Mouse (Mus musculus): ENCODE results near the gene Lrch1. TPM values are rescaled to one million over a fixed set of nuclear protein-coding genes. Genes with fewer than 3 reads are reported as not detected.

Lrch1 gene
- polyA plus RNA-seq, 1 experiment: 9.9 TPM

- Histone ChIP-seq H3K4me3 (peak overlapping the region; percentile 92), H3K36me3 (ENCODE audit: control insufficient read depth, insufficient read depth) (no peaks in the 10 kb centered on the region), H3K79me2 (ENCODE audit: control insufficient read depth, insufficient read depth) (peaks cover 50% of the 10 kb centered on the region), H3K27me3 (ENCODE audit: control insufficient read depth, insufficient read depth, insufficient read length) (no peaks in the 10 kb centered on the region), H3K4me2 (ENCODE audit: low read depth) (peak overlapping the region; percentile 91), H3ac (ENCODE audit: control insufficient read depth, insufficient read length) (peak overlapping the region; percentile 88)
- TF ChIP-seq E2F4 (IDR thresholded peaks at IDR 0.05; ENCODE audit: insufficient read depth) (no peak), USF1 (IDR thresholded peaks at IDR 0.05; ENCODE audit: low read depth) (no peak), CEBPB (IDR thresholded peaks at IDR 0.05; ENCODE audit: insufficient read depth, poor library complexity, severe bottlenecking) (no peak), MYOD1 (IDR thresholded peaks at IDR 0.05; ENCODE audit: control insufficient read depth in 1 of 3, insufficient read length in 2 of 3, low read depth in 2 of 3) (no peak), MYOG (IDR thresholded peaks at IDR 0.05; ENCODE audit: control insufficient read depth in 1 of 3, insufficient read depth in 1 of 3, insufficient read length in 2 of 3, low read depth in 2 of 3) (no peak), MAX (IDR thresholded peaks at IDR 0.05; ENCODE audit: low read depth) (no peak), POLR2A (IDR thresholded peaks at IDR 0.05; ENCODE audit: insufficient read length, low read depth) (no peak), REST (IDR thresholded peaks at IDR 0.05; ENCODE audit: insufficient read depth, insufficient read length) (no peak)
Observed at GRCm38 (mm10) chr14:74945266-74946215, 2.1 kb downstream of the Lrch1 start.

GRCm38 (mm10) chr14:74944128-74944755, 3.4 kb downstream of the Lrch1 start:
- peak overlapping the region; percentile 91 for H3K4me2 ChIP-seq (ENCODE audit: low read depth)
- no peaks in the 10 kb centered on the region for H3K36me3 ChIP-seq (ENCODE audit: control insufficient read depth, insufficient read depth)
- H3K79me2 ChIP-seq (ENCODE audit: control insufficient read depth, insufficient read depth): peaks cover 63% of the 10 kb centered on the region
- H3ac ChIP-seq (ENCODE audit: control insufficient read depth, insufficient read length): no peak overlapping the region
- TF ChIP-seq MYOD1 (IDR thresholded peaks at IDR 0.05; ENCODE audit: control insufficient read depth in 1 of 3, insufficient read length in 2 of 3, low read depth in 2 of 3): no peak
- no peak for TF ChIP-seq MAX (IDR thresholded peaks at IDR 0.05; ENCODE audit: low read depth)
- TF ChIP-seq E2F4 (IDR thresholded peaks at IDR 0.05; ENCODE audit: insufficient read depth): no peak
- TF ChIP-seq TCF12 (IDR thresholded peaks at IDR 0.05; ENCODE audit: insufficient read depth, poor library complexity, severe bottlenecking): no peak
- no peak for TF ChIP-seq POLR2A (IDR thresholded peaks at IDR 0.05; ENCODE audit: insufficient read length, low read depth)
- no peak for TF ChIP-seq POLR2AphosphoS2 (IDR thresholded peaks at IDR 0.05; ENCODE audit: insufficient read length, low read depth)
- TF ChIP-seq USF1 (IDR thresholded peaks at IDR 0.05; ENCODE audit: low read depth): no peak
- TF ChIP-seq CEBPB (IDR thresholded peaks at IDR 0.05; ENCODE audit: insufficient read depth, poor library complexity, severe bottlenecking): no peak
- TF ChIP-seq TCF3 (IDR thresholded peaks at IDR 0.05; ENCODE audit: insufficient read length, low read depth): no peak
- no peak for TF ChIP-seq SRF (IDR thresholded peaks at IDR 0.05; ENCODE audit: control insufficient read depth, insufficient read length, low read depth)
- TF ChIP-seq MYOG (IDR thresholded peaks at IDR 0.05; ENCODE audit: control insufficient read depth in 1 of 3, insufficient read depth in 1 of 3, insufficient read length in 2 of 3, low read depth in 2 of 3): no peak
- no peak for TF ChIP-seq REST (IDR thresholded peaks at IDR 0.05; ENCODE audit: insufficient read depth, insufficient read length)
- no peaks in the 10 kb centered on the region for H3K27me3 ChIP-seq (ENCODE audit: control insufficient read depth, insufficient read depth, insufficient read length)
- H3K4me3 ChIP-seq: no peak overlapping the region

GRCm38 (mm10) chr14:74943581-74944117, 4.0 kb downstream of the Lrch1 start:
- Histone ChIP-seq H3K4me2 (ENCODE audit: low read depth) (no peak overlapping the region), H3K4me3 (no peak overlapping the region), H3K79me2 (ENCODE audit: control insufficient read depth, insufficient read depth) (peaks cover 69% of the 10 kb centered on the region), H3K36me3 (ENCODE audit: control insufficient read depth, insufficient read depth) (no peaks in the 10 kb centered on the region), H3K27me3 (ENCODE audit: control insufficient read depth, insufficient read depth, insufficient read length) (no peaks in the 10 kb centered on the region), H3ac (ENCODE audit: control insufficient read depth, insufficient read length) (no peak overlapping the region)
- TF ChIP-seq TCF3 (IDR thresholded peaks at IDR 0.05; ENCODE audit: insufficient read length, low read depth): no peak
- TF ChIP-seq MAX (IDR thresholded peaks at IDR 0.05; ENCODE audit: low read depth): no peak
- no peak for TF ChIP-seq CEBPB (IDR thresholded peaks at IDR 0.05; ENCODE audit: insufficient read depth, poor library complexity, severe bottlenecking)
- no peak for TF ChIP-seq USF1 (IDR thresholded peaks at IDR 0.05; ENCODE audit: low read depth)
- TF ChIP-seq E2F4 (IDR thresholded peaks at IDR 0.05; ENCODE audit: insufficient read depth): no peak
- no peak for TF ChIP-seq POLR2AphosphoS2 (IDR thresholded peaks at IDR 0.05; ENCODE audit: insufficient read length, low read depth)
- no peak for TF ChIP-seq SRF (IDR thresholded peaks at IDR 0.05; ENCODE audit: control insufficient read depth, insufficient read length, low read depth)
- no peak for TF ChIP-seq TCF12 (IDR thresholded peaks at IDR 0.05; ENCODE audit: insufficient read depth, poor library complexity, severe bottlenecking)
- TF ChIP-seq MYOG (IDR thresholded peaks at IDR 0.05; ENCODE audit: control insufficient read depth in 1 of 3, insufficient read depth in 1 of 3, insufficient read length in 2 of 3, low read depth in 2 of 3): no peak
- no peak for TF ChIP-seq MYOD1 (IDR thresholded peaks at IDR 0.05; ENCODE audit: control insufficient read depth in 1 of 3, insufficient read length in 2 of 3, low read depth in 2 of 3)
- TF ChIP-seq POLR2A (IDR thresholded peaks at IDR 0.05; ENCODE audit: insufficient read length, low read depth): no peak
- no peak for TF ChIP-seq REST (IDR thresholded peaks at IDR 0.05; ENCODE audit: insufficient read depth, insufficient read length)

GRCm38 (mm10) chr14:74943024-74943423, 4.7 kb downstream of the Lrch1 start:
- H3K4me3 ChIP-seq: no peak overlapping the region
- H3ac ChIP-seq (ENCODE audit: control insufficient read depth, insufficient read length): no peak overlapping the region
- H3K79me2 ChIP-seq (ENCODE audit: control insufficient read depth, insufficient read depth): peaks cover 75% of the 10 kb centered on the region
- H3K27me3 ChIP-seq (ENCODE audit: control insufficient read depth, insufficient read depth, insufficient read length): no peaks in the 10 kb centered on the region
- TF ChIP-seq CEBPB (IDR thresholded peaks at IDR 0.05; ENCODE audit: insufficient read depth, poor library complexity, severe bottlenecking) (no peak), E2F4 (IDR thresholded peaks at IDR 0.05; ENCODE audit: insufficient read depth) (no peak), TCF3 (IDR thresholded peaks at IDR 0.05; ENCODE audit: insufficient read length, low read depth) (no peak), MYOG (IDR thresholded peaks at IDR 0.05; ENCODE audit: control insufficient read depth in 1 of 3, insufficient read depth in 1 of 3, insufficient read length in 2 of 3, low read depth in 2 of 3) (no peak), SRF (IDR thresholded peaks at IDR 0.05; ENCODE audit: control insufficient read depth, insufficient read length, low read depth) (no peak)
- no peak overlapping the region for H3K4me2 ChIP-seq (ENCODE audit: low read depth)
- H3K36me3 ChIP-seq (ENCODE audit: control insufficient read depth, insufficient read depth): no peaks in the 10 kb centered on the region
